Mouse (Mus musculus) hindbrain, postnatal 0 days (tissue): ENCODE measurements around the gene Fto. TPM values are rescaled to one million over a fixed set of nuclear protein-coding genes. Genes with fewer than 3 reads are reported as not detected.
A peak's percentile ranks its signal among the peaks of the same experiment; 100 is the strongest.

ENCODE experiments used
- ATAC-seq: fragments of 200-750 bp; cut with Nextera tagmentation; 2 replicates; pipeline ENCODE4 v1.8.0; 2017; ENCODE audit warnings: mild to moderate bottlenecking, moderate TSS enrichment, moderate library complexity
- DNase-seq: peaks from one replicate; pipeline ENCODE4 v3.0.0-alpha.2; 2015; ENCODE audit warnings: low spot score
- H3K27ac ChIP-seq: fragments of 300-500 bp; sonication (generic); 2 replicates; pipeline ENCODE4 v1.5.1; 2014; ENCODE audit warnings: mild to moderate bottlenecking
- H3K27me3 ChIP-seq: fragments of 300-500 bp; sonication (generic); 2 replicates; pipeline ENCODE4 v1.6.1; 2014; ENCODE audit warnings: low read length, mixed read lengths; ENCODE audit not compliant: insufficient read depth
- H3K36me3 ChIP-seq: fragments of 300-500 bp; sonication (generic); 2 replicates; pipeline ENCODE4 v1.6.1; 2014; ENCODE audit warnings: low read length, mixed read lengths; ENCODE audit not compliant: insufficient read depth
- H3K4me1 ChIP-seq: fragments of 300-500 bp; sonication (generic); 2 replicates; pipeline ENCODE4 v1.6.1; 2014; ENCODE audit warnings: antibody characterized with exemption, low read length, mixed read lengths; ENCODE audit not compliant: insufficient read depth
- H3K4me2 ChIP-seq: fragments of 300-500 bp; sonication (generic); 2 replicates; pipeline ENCODE4 v1.6.1; 2014; ENCODE audit warnings: low read depth, mild to moderate bottlenecking, low read length, moderate library complexity, mixed read lengths
- H3K4me3 ChIP-seq: fragments of 300-500 bp; sonication (generic); 2 replicates; pipeline ENCODE4 v1.5.1; 2014; ENCODE audit warnings: low read length
- H3K9ac ChIP-seq: fragments of 300-500 bp; sonication (generic); replicated peaks from 2 replicates; pipeline ENCODE4 v1.6.1; 2014; ENCODE audit warnings: mild to moderate bottlenecking, low read length, moderate library complexity, mixed read lengths
- H3K9me3 ChIP-seq: fragments of 300-500 bp; sonication (generic); 2 replicates; pipeline ENCODE4 v1.6.1; 2016; ENCODE audit warnings: low read length, mixed read lengths
- CTCF ChIP-seq: IDR thresholded peaks from 2 replicates; pipeline ENCODE4 v1.5.1; 2016; ENCODE audit warnings: antibody characterized with exemption, control low read depth, low read depth
- WGBS: fragments of 180-500 bp; shearing (Covaris S2); extraction: QIAGEN DNeasy Blood & Tissue Kit; methylation state at CpG from one replicate; pipeline ENCODE4 v1.1.7; 2014; 5-methylcytosine and 5-hydroxymethylcytosine counted together
- polyA plus RNA-seq: library from polyadenylated mRNA; unstranded; fragments of >200 nt; fragmentation: Nextera tagmentation; extraction: Ambion mirVana; gene quantifications from 2 replicates; pipeline ENCODE4 v1.2.1, GENCODE M21; 2015
- total RNA-seq: library from RNA; depleted of rRNA; stranded (reverse); fragments of >200 nt; gene quantifications from 2 replicates; pipeline ENCODE4 v1.2.3, GENCODE M21; 2014

Fto gene
- total and polyA plus RNA-seq, 2 experiments from 2014 or later = 80.7 to 122 TPM

DNA sequence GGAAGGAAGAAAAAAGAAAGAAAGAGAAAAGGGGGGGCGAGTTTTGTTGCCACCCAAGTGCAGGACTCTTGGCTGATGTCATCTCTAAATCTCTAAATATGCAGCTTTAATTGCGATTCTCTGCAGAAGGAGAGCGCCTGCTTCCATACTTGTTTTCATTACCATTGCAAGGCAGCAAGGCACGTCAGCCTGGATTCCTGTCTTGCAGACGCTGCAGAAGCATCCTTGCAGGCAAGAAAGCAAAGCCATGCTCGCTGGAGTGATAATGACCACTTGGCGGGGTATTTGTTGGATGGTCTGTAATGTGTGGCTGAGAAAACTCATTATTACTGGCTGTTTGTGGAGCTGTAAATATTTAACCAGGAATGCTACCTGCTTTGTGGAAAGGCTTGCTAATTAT is 396.4 kb downstream of the Fto start:
- H3K4me2 ChIP-seq = no peak overlapping the region
- 0 out of 2 replicates have a peak, but pooled peaks cover 5% of the 10 kb centered on the region for H3K4me1 ChIP-seq
- no peak for TF ChIP-seq CTCF
- H3K9me3 ChIP-seq = no peaks in the 10 kb centered on the region
- DNase-seq = peak; percentile 28
- WGBS = 36% methylated on average over 7 of the region's 7 CpGs
- H3K27ac ChIP-seq = no peak overlapping the region
- ATAC-seq = no peak
- peaks cover 3% of the 10 kb centered on the region; the same call in 1 of the 2 replicates for H3K27me3 ChIP-seq
- no peak overlapping the region for H3K9ac ChIP-seq
- H3K4me3 ChIP-seq = no peak overlapping the region
- H3K36me3 ChIP-seq = no peaks in the 10 kb centered on the region

DNA sequence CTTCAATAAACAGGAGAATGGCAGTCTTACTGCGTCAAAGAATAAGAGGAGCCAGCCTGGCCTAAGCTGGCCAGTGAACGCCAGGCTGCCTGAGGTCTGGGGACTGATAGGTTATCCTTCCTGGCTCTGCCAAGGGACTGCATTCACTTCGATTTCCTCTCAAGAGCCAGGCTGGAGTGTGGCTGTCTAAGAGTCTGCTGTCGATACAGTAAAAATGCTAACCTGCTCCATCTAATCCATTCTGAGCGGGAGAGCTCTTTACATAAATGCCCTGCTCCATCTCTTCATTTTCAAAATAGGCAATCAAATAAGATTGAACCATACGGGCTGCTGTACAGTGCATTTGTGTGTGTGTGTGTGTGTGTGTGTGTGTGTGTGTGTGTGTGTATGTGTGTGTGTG is 397.9 kb downstream of the Fto start:
- 70% methylated on average over 6 of the region's 6 CpGs for WGBS
- no peak overlapping the region for H3K9ac ChIP-seq
- no peaks in the 10 kb centered on the region for H3K36me3 ChIP-seq
- no peak overlapping the region for H3K4me3 ChIP-seq
- ATAC-seq (no peak), DNase-seq (no peak)
- H3K27me3 ChIP-seq = peaks cover 6% of the 10 kb centered on the region; the same call in 1 of the 2 replicates
- H3K27ac ChIP-seq = no peak overlapping the region
- H3K4me2 ChIP-seq = no peak overlapping the region
- TF ChIP-seq CTCF = no peak
- 0 out of 2 replicates have a peak, but pooled peaks cover 5% of the 10 kb centered on the region for H3K4me1 ChIP-seq
- H3K9me3 ChIP-seq = no peaks in the 10 kb centered on the region

DNA sequence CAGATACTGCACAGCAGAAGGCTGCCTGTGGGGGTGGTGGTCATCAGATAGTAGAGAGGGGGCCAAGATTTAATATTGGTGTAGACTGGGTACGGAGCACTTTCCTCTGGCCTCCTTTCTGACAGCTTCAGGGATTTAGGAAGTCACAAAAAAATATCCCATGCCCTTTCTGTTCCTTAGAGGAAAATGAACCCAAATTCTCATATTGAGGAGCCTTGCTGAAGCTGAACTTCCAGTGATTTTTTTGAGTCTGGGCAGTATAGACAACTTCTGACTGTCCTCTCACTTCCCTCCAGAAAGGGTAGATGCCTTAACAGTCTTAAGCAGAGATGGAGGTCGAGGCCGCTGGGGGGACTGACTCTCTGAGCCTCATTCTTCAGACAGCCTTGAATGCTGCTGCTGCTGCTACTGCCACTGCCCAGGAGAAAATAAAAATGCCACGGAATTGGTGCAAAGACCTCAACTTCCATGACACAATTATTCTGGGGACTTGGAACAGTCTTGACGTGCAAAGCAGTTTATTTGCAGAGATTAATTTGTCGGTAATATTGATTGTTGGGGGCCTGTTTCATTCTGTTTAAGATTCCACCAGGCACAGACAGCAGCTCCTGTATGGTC is 398.8 kb downstream of the Fto start:
- Histone ChIP-seq H3K4me2 (peak overlapping the region; percentile 70; the same call in 1 of the 2 replicates), H3K9me3 (no peaks in the 10 kb centered on the region), H3K27ac (no peak overlapping the region), H3K9ac (no peak overlapping the region), H3K36me3 (no peaks in the 10 kb centered on the region), H3K27me3 (peaks cover 6% of the 10 kb centered on the region; the same call in 1 of the 2 replicates), H3K4me3 (no peak overlapping the region), H3K4me1 (0 out of 2 replicates have a peak, but pooled peaks cover 5% of the 10 kb centered on the region)
- TF ChIP-seq CTCF = no peak
- ATAC-seq (no peak), DNase-seq (no peak)
- WGBS = 36% methylated on average over 6 of the region's 6 CpGs

- H3K27me3 ChIP-seq = peaks cover 5% of the 10 kb centered on the region; the same call in 1 of the 2 replicates
- H3K4me2 ChIP-seq = peak overlapping the region; percentile 70
- no peak overlapping the region for H3K27ac ChIP-seq
- peak overlapping the region; percentile 25; the same call in 1 of the 2 replicates for H3K9ac ChIP-seq
- 7% methylated on average over 31 of the region's 31 CpGs for WGBS
- TF ChIP-seq CTCF = no peak
- ATAC-seq = no peak; the same call in 1 of the 2 replicates
- peak overlapping the region; percentile 33 for H3K4me3 ChIP-seq
- 0 out of 2 replicates have a peak, but pooled peaks cover 5% of the 10 kb centered on the region for H3K4me1 ChIP-seq
- peak; percentile 39 for DNase-seq
- no peaks in the 10 kb centered on the region for H3K9me3 ChIP-seq
- no peaks in the 10 kb centered on the region for H3K36me3 ChIP-seq
These were observed 399.6 kb downstream of the Fto start for GRCm38 (mm10) chr8:91712731-91713569.

GRCm38 (mm10) chr8:91713677-91714312 is 400.5 kb downstream of the Fto start:
- no peaks in the 10 kb centered on the region for H3K36me3 ChIP-seq
- no peak for ATAC-seq
- H3K9me3 ChIP-seq = no peaks in the 10 kb centered on the region
- DNase-seq = no peak
- peak overlapping the region; percentile 70 for H3K4me2 ChIP-seq
- peak overlapping the region; percentile 33 for H3K4me3 ChIP-seq
- TF ChIP-seq CTCF = no peak
- peak overlapping the region; percentile 25; the same call in 1 of the 2 replicates for H3K9ac ChIP-seq
- H3K27ac ChIP-seq = no peak overlapping the region
- H3K4me1 ChIP-seq = 0 out of 2 replicates have a peak, but pooled peaks cover 5% of the 10 kb centered on the region
- H3K27me3 ChIP-seq = peaks cover 4% of the 10 kb centered on the region; the same call in 1 of the 2 replicates
- 15% methylated on average over 12 of the region's 12 CpGs for WGBS

- Histone ChIP-seq H3K27me3 (peaks cover 4% of the 10 kb centered on the region; the same call in 1 of the 2 replicates), H3K36me3 (no peaks in the 10 kb centered on the region), H3K9me3 (no peaks in the 10 kb centered on the region), H3K4me2 (no peak overlapping the region), H3K27ac (no peak overlapping the region), H3K4me3 (no peak overlapping the region), H3K4me1 (0 out of 2 replicates have a peak, but pooled peaks cover 5% of the 10 kb centered on the region), H3K9ac (no peak overlapping the region)
- ATAC-seq (no peak), DNase-seq (no peak)
- TF ChIP-seq CTCF = no peak
- WGBS = 91% methylated on average over 7 of the region's 7 CpGs
These were observed 401.4 kb downstream of the Fto start for GRCm38 (mm10) chr8:91714733-91715132.
